Mouse (Mus musculus) kidney, adult 2 months (tissue): ENCODE results near the gene Rora. TPM values are rescaled to one million over a fixed set of nuclear protein-coding genes. Genes with fewer than 3 reads are reported as not detected.

Source experiments
- DNase-seq: peaks from one replicate; pipeline ENCODE4 v3.0.0; 2021
- H3K27ac ChIP-seq: fragments of 200-500 bp; 2 replicates; pipeline ENCODE4 v1.5.1; 2012; ENCODE audit warnings: low read depth, low read length, control low read depth, inconsistent platforms; ENCODE audit not compliant: insufficient read depth
- H3K27me3 ChIP-seq: fragments of 200-500 bp; replicated peaks from 2 replicates; pipeline ENCODE4 v1.6.1; 2012; ENCODE audit warnings: mild to moderate bottlenecking, moderate library complexity, low read length, inconsistent platforms; ENCODE audit not compliant: control insufficient read depth, insufficient read depth
- H3K36me3 ChIP-seq: fragments of 200-500 bp; 2 replicates; pipeline ENCODE4 v1.6.1; 2012; ENCODE audit warnings: mild to moderate bottlenecking, moderate library complexity, low read length, inconsistent platforms; ENCODE audit not compliant: control insufficient read depth, insufficient read depth
- H3K4me1 ChIP-seq: fragments of 200-500 bp; 2 replicates; pipeline ENCODE4 v1.6.1; 2011; ENCODE audit warnings: low read length; ENCODE audit not compliant: control insufficient read depth, insufficient read depth
- H3K4me3 ChIP-seq: fragments of 200-500 bp; 2 replicates; pipeline ENCODE4 v1.5.1; 2011; ENCODE audit warnings: mild to moderate bottlenecking, low read depth, low read length, control low read depth; ENCODE audit not compliant: insufficient read depth
- CTCF ChIP-seq: fragments of 200-500 bp; conservative IDR thresholded peaks from 2 replicates; pipeline ENCODE4 v1.5.1; 2011; ENCODE audit warnings: low read depth, mild to moderate bottlenecking, control low read depth, low read length, moderate library complexity, mixed read lengths; ENCODE audit not compliant: insufficient read depth, insufficient read length
- POLR2A ChIP-seq: fragments of 200-500 bp; IDR thresholded peaks from one replicate; pipeline ENCODE4 v1.6.1; 2011; ENCODE audit warnings: low read depth, low read length, control low read depth
- WGBS: fragments of 180-500 bp; shearing (Covaris S2); methylation state at CpG from one replicate; pipeline ENCODE4 v1.1.7; 2018; 5-methylcytosine and 5-hydroxymethylcytosine counted together
- polyA plus RNA-seq: library from polyadenylated mRNA; depleted of rRNA; stranded (reverse); fragments of >200 nt; gene quantifications from 2 replicates; pipeline ENCODE4 v1.2.3, GENCODE M21; 2012

Gene Rora
- polyA plus RNA-seq, 1 experiment: 15.5 TPM

GRCm38 (mm10) chr9:68966540-68966939, 313.0 kb downstream of the Rora start:
- no peaks in the 10 kb centered on the region for H3K27me3 ChIP-seq
- TF ChIP-seq POLR2A: no peak
- peak; percentile 47 for TF ChIP-seq CTCF
- DNase-seq: peak; percentile 33
- no peak overlapping the region for H3K4me3 ChIP-seq
- 74% methylated on average over 13 of the region's 13 CpGs for WGBS
- H3K36me3 ChIP-seq: no peaks in the 10 kb centered on the region
- no peaks in the 10 kb centered on the region for H3K4me1 ChIP-seq
- H3K27ac ChIP-seq: no peak overlapping the region

DNA sequence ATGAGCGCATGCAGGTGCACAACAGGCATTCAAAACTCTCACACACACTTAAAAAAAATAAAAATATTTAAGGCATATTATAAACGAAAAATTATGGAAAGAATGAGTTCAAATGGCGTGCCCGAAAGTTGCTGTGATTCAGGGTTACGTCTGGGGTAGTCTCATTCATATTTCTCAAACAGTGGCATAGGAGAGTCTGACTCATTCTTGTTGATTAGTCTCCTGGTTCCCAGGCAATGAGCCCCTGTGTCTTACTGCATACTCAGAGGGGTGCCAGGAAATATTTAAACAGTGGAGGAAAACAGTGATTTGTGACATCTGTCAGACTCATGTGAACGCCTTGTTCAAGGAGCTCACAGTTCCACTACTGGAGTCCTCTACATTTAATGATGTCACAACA, 316.5 kb downstream of the Rora start:
- no peak for TF ChIP-seq POLR2A
- no peak for TF ChIP-seq CTCF
- WGBS: 88% methylated on average over 6 of the region's 6 CpGs

DNA sequence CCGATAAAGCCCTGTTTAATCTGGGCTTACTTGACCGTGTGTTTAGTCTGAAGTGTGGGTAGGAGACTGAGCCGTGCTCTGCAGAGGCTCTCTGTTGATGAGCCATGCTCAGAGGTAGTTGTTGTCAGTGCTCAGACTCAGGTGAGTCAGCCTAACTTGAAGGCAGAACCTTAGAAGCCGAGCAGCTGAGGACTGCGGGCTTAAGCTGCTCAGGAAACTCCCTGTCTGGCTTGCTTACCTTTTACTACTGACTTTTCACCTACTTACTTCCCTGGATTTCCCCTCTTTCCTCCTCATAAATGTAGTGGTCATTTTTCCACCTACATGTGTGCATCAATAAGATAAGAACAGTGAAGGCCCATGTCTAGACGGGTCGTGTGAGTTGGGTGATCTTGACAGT, 318.7 kb downstream of the Rora start:
- TF ChIP-seq CTCF: no peak
- no peak for TF ChIP-seq POLR2A

More for the DNA sequence above, 316.5 kb downstream of the Rora start:
- Histone ChIP-seq H3K27ac (no peak overlapping the region), H3K4me3 (no peak overlapping the region), H3K36me3 (no peaks in the 10 kb centered on the region), H3K4me1 (no peaks in the 10 kb centered on the region), H3K27me3 (no peaks in the 10 kb centered on the region)
- DNase-seq: no peak

GRCm38 (mm10) chr9:68974517-68974916, 320.9 kb downstream of the Rora start:
- no peaks in the 10 kb centered on the region for H3K36me3 ChIP-seq
- H3K27me3 ChIP-seq: no peaks in the 10 kb centered on the region
- DNase-seq: no peak
- TF ChIP-seq CTCF: no peak
- TF ChIP-seq POLR2A: no peak
- no peaks in the 10 kb centered on the region for H3K4me1 ChIP-seq
- H3K27ac ChIP-seq: no peak overlapping the region
- H3K4me3 ChIP-seq: no peak overlapping the region
- 77% methylated on average over 2 of the region's 2 CpGs for WGBS

More for the DNA sequence above, 318.7 kb downstream of the Rora start:
- Histone ChIP-seq H3K36me3 (no peaks in the 10 kb centered on the region), H3K27me3 (no peaks in the 10 kb centered on the region), H3K27ac (no peak overlapping the region), H3K4me1 (no peaks in the 10 kb centered on the region), H3K4me3 (no peak overlapping the region)
- WGBS: 87% methylated on average over 7 of the region's 7 CpGs
- no peak for DNase-seq

DNA sequence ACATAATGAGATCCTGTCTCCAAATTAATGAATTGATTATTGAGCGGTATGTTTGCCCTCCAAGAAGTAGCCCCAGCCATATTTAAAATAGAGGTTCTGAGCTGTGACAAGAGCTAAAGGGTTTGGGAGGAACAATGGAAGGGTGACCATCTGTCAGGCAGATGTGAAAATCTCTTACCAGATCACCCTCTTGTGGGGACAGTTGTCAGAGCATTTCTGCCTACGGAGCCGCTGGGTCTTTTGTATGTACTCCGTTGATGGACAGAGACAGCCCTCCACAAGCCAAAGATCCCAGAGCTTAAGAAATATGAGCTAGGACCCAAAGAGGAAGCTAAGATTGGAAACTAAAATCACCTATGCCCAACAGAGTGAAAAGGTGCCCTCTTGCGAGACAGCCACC, 322.6 kb downstream of the Rora start:
- Histone ChIP-seq H3K36me3 (no peaks in the 10 kb centered on the region), H3K4me3 (no peak overlapping the region), H3K27me3 (no peaks in the 10 kb centered on the region), H3K4me1 (no peaks in the 10 kb centered on the region), H3K27ac (no peak overlapping the region)
- DNase-seq: no peak
- no peak for TF ChIP-seq POLR2A
- TF ChIP-seq CTCF: no peak
- WGBS: 86% methylated on average over 5 of the region's 5 CpGs

DNA sequence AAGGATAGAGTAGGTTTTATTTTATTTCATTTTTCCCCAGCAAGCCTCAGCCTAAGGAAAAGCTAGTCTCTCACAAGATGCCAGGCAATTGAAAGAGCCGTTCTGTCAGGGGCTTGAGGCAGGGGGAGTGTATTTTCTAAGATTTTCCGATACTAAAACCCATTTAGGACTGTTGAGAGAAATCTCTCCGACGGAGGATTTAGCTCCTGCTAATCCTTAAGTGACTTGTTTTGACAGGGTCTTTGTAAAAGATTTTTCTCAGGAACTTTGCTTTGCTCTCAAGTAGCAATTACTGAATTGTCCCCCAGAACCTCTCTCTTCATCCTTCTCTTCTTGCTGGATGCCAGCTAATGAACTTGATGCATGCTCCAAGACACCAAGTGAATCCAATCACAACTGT, 323.3 kb downstream of the Rora start:
- WGBS: 92% methylated on average over 4 of the region's 4 CpGs
- TF ChIP-seq POLR2A (no peak), CTCF (no peak)
- Histone ChIP-seq H3K27me3 (no peaks in the 10 kb centered on the region), H3K36me3 (no peaks in the 10 kb centered on the region), H3K4me1 (no peaks in the 10 kb centered on the region), H3K27ac (no peak overlapping the region), H3K4me3 (no peak overlapping the region)
- DNase-seq: no peak

DNA sequence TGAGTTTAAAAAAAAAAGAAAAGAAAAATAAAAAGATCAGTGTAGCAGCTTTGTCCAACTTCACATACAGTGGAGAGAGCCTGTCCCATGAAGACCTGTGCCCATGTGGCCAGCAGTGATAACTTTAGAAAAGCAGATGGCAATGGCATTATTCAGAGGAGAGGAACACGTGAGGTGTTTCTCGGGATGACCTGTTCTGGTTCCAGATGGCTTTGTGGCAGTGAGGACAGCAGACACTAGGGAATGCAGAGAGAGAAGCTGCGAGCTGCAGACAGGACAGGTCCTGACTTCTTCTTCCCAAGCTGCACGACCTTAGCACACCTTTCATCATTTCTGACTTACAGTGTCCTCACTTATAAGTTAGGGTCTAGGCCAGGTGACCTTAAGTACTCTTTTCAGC, 325.1 kb downstream of the Rora start:
- Histone ChIP-seq H3K36me3 (no peaks in the 10 kb centered on the region), H3K4me3 (no peak overlapping the region)
- TF ChIP-seq CTCF (no peak), POLR2A (no peak)

DNA sequence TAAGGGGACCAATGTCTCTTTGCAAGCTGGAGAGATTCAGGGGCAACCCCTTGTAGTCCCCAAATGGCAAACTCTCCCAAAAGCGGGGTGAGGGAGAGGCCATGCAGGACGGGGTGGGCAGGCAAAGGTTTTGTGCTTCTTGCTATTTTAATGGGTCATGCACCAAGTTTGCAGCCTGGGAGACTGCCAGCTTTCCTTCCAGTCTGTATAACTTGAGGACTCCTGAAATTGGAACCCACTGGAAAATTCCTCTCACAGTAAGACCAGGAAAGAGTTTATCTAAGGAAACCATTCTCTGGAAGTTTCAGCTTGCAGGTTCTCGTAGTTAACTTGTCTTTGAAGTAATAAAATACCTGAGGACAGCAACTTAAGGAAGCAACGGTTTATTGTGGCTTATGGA, 326.5 kb downstream of the Rora start:
- WGBS: 72% methylated on average over 4 of the region's 4 CpGs
- no peak for DNase-seq
- Histone ChIP-seq H3K36me3 (no peaks in the 10 kb centered on the region), H3K27ac (no peak overlapping the region), H3K27me3 (no peaks in the 10 kb centered on the region), H3K4me1 (no peaks in the 10 kb centered on the region), H3K4me3 (no peak overlapping the region)
- TF ChIP-seq POLR2A: no peak
- TF ChIP-seq CTCF: no peak

More for the DNA sequence above, 325.1 kb downstream of the Rora start:
- Histone ChIP-seq H3K27me3 (no peaks in the 10 kb centered on the region), H3K27ac (no peak overlapping the region), H3K4me1 (no peaks in the 10 kb centered on the region)
- no peak for DNase-seq
- WGBS: 87% methylated on average over 4 of the region's 4 CpGs
